Mouse (Mus musculus): ENCODE results near the gene Clip4. TPM values are rescaled to one million over a fixed set of nuclear protein-coding genes. Genes with fewer than 3 reads are reported as not detected.

The Clip4 gene
- polyA plus RNA-seq, 1 experiment from 2014 or later = 5.1 TPM

GRCm38 (mm10) chr17:71913188-71913587 is 144.9 kb downstream of the Clip4 start:
- no peaks in the 10 kb centered on the region for H3K36me3 ChIP-seq (replicated peaks)
- H3K4me3 ChIP-seq = no peak overlapping the region
- H3K9me3 ChIP-seq = no peaks in the 10 kb centered on the region
- no peak overlapping the region for H3K27ac ChIP-seq
- WGBS = 82% methylated on average over 3 of the region's 3 CpGs
- DNase-seq (ENCODE audit: extremely low spot score, low spot score) = no peak
- peaks cover 14% of the 10 kb centered on the region for H3K4me1 ChIP-seq
- H3K27me3 ChIP-seq (ENCODE audit: poor library complexity, severe bottlenecking) = no peaks in the 10 kb centered on the region

Other genes with a start within 250 kb of the Clip4 start
- gene Ndc80, start 241.6 kb upstream of the Clip4 start, polyA plus RNA-seq (2016; fragmentation: Nextera tagmentation; extraction: Ambion mirVana) = 66.9 and 72.7 TPM in 2 replicates
- gene Spdya, start 216.4 kb upstream of the Clip4 start, polyA plus RNA-seq (2016; fragmentation: Nextera tagmentation; extraction: Ambion mirVana) = 1.0 and 1.3 TPM in 2 replicates
- gene Wdr43, start 152.6 kb upstream of the Clip4 start, polyA plus RNA-seq (2016; fragmentation: Nextera tagmentation; extraction: Ambion mirVana) = 121 and 126 TPM in 2 replicates
- not detected in 2 replicates for gene Togaram2, start 95.2 kb upstream of the Clip4 start, polyA plus RNA-seq (2016; fragmentation: Nextera tagmentation; extraction: Ambion mirVana)
- gene Pcare, start 15.6 kb upstream of the Clip4 start, polyA plus RNA-seq (2016; fragmentation: Nextera tagmentation; extraction: Ambion mirVana) = not detected in 2 replicates

Measured in forebrain, embryonic 10.5 days (tissue).